Mouse (Mus musculus): ENCODE results near the gene Asic2. TPM values are rescaled to one million over a fixed set of nuclear protein-coding genes. Genes with fewer than 3 reads are reported as not detected.

The Asic2 gene
- polyA plus RNA-seq, 1 experiment = not detected

GRCm38 (mm10) chr11:81083822-81084221 is 884.4 kb downstream of the Asic2 start:
- TF ChIP-seq GATA1 (IDR thresholded peaks at IDR 0.05; ENCODE audit: low read length) (no peak), TAL1 (IDR thresholded peaks at IDR 0.05; ENCODE audit: low read length) (no peak)
- Histone ChIP-seq H3K9me3 (ENCODE audit: control insufficient read depth, low read length) (no peaks in the 10 kb centered on the region), H3K4me1 (ENCODE audit: control insufficient read depth) (no peaks in the 10 kb centered on the region), H3K27me3 (ENCODE audit: control insufficient read depth) (no peaks in the 10 kb centered on the region), H3K4me3 (replicated peaks) (no peak overlapping the region), H3K36me3 (ENCODE audit: control insufficient read depth) (no peaks in the 10 kb centered on the region)

- TF ChIP-seq GATA1 (IDR thresholded peaks at IDR 0.05; ENCODE audit: low read length) = no peak
- no peak for TF ChIP-seq TAL1 (IDR thresholded peaks at IDR 0.05; ENCODE audit: low read length)
- H3K4me3 ChIP-seq (replicated peaks) = no peak overlapping the region
- no peaks in the 10 kb centered on the region for H3K36me3 ChIP-seq (ENCODE audit: control insufficient read depth)
- H3K9me3 ChIP-seq (ENCODE audit: control insufficient read depth, low read length) = no peaks in the 10 kb centered on the region
- H3K4me1 ChIP-seq (ENCODE audit: control insufficient read depth) = no peaks in the 10 kb centered on the region
- no peaks in the 10 kb centered on the region for H3K27me3 ChIP-seq (ENCODE audit: control insufficient read depth)
Measured at GRCm38 (mm10) chr11:81080076-81080805, 888.0 kb downstream of the Asic2 start.

GRCm38 (mm10) chr11:81079237-81079636 is 889.0 kb downstream of the Asic2 start:
- TF ChIP-seq TAL1 (IDR thresholded peaks at IDR 0.05; ENCODE audit: low read length) (no peak), GATA1 (IDR thresholded peaks at IDR 0.05; ENCODE audit: low read length) (no peak)
- H3K4me3 ChIP-seq (replicated peaks) = no peak overlapping the region
- H3K27me3 ChIP-seq (ENCODE audit: control insufficient read depth) = no peaks in the 10 kb centered on the region
- no peaks in the 10 kb centered on the region for H3K4me1 ChIP-seq (ENCODE audit: control insufficient read depth)
- H3K9me3 ChIP-seq (ENCODE audit: control insufficient read depth, low read length) = no peaks in the 10 kb centered on the region
- no peaks in the 10 kb centered on the region for H3K36me3 ChIP-seq (ENCODE audit: control insufficient read depth)

GRCm38 (mm10) chr11:81071836-81072235 is 896.4 kb downstream of the Asic2 start:
- Histone ChIP-seq H3K9me3 (ENCODE audit: control insufficient read depth, low read length) (no peaks in the 10 kb centered on the region), H3K27me3 (ENCODE audit: control insufficient read depth) (no peaks in the 10 kb centered on the region), H3K4me1 (ENCODE audit: control insufficient read depth) (no peaks in the 10 kb centered on the region), H3K4me3 (replicated peaks) (no peak overlapping the region), H3K36me3 (ENCODE audit: control insufficient read depth) (no peaks in the 10 kb centered on the region)
- TF ChIP-seq TAL1 (IDR thresholded peaks at IDR 0.05; ENCODE audit: low read length) = no peak
- no peak for TF ChIP-seq GATA1 (IDR thresholded peaks at IDR 0.05; ENCODE audit: low read length)

- TF ChIP-seq TAL1 (IDR thresholded peaks at IDR 0.05; ENCODE audit: low read length) = no peak
- TF ChIP-seq GATA1 (IDR thresholded peaks at IDR 0.05; ENCODE audit: low read length) = no peak
Measured at GRCm38 (mm10) chr11:81065386-81065785, 902.9 kb downstream of the Asic2 start.

GRCm38 (mm10) chr11:81064006-81064405 is 904.3 kb downstream of the Asic2 start:
- no peak for TF ChIP-seq GATA1 (IDR thresholded peaks at IDR 0.05; ENCODE audit: low read length)
- TF ChIP-seq TAL1 (IDR thresholded peaks at IDR 0.05; ENCODE audit: low read length) = no peak
- no peaks in the 10 kb centered on the region for H3K27me3 ChIP-seq (ENCODE audit: control insufficient read depth)

More at GRCm38 (mm10) chr11:81065386-81065785, 902.9 kb downstream of the Asic2 start:
- H3K9me3 ChIP-seq (ENCODE audit: control insufficient read depth, low read length) = no peaks in the 10 kb centered on the region
- H3K4me1 ChIP-seq (ENCODE audit: control insufficient read depth) = no peaks in the 10 kb centered on the region
- H3K27me3 ChIP-seq (ENCODE audit: control insufficient read depth) = no peaks in the 10 kb centered on the region
- no peaks in the 10 kb centered on the region for H3K36me3 ChIP-seq (ENCODE audit: control insufficient read depth)
- no peak overlapping the region for H3K4me3 ChIP-seq (replicated peaks)

GRCm38 (mm10) chr11:81060077-81060476 is 908.2 kb downstream of the Asic2 start:
- H3K27me3 ChIP-seq (ENCODE audit: control insufficient read depth) = no peaks in the 10 kb centered on the region
- no peaks in the 10 kb centered on the region for H3K9me3 ChIP-seq (ENCODE audit: control insufficient read depth, low read length)
- no peak for TF ChIP-seq TAL1 (IDR thresholded peaks at IDR 0.05; ENCODE audit: low read length)
- no peak for TF ChIP-seq GATA1 (IDR thresholded peaks at IDR 0.05; ENCODE audit: low read length)
- no peak overlapping the region for H3K4me3 ChIP-seq (replicated peaks)
- H3K36me3 ChIP-seq (ENCODE audit: control insufficient read depth) = no peaks in the 10 kb centered on the region
- no peaks in the 10 kb centered on the region for H3K4me1 ChIP-seq (ENCODE audit: control insufficient read depth)

More at GRCm38 (mm10) chr11:81064006-81064405, 904.3 kb downstream of the Asic2 start:
- H3K4me1 ChIP-seq (ENCODE audit: control insufficient read depth) = no peaks in the 10 kb centered on the region
- no peaks in the 10 kb centered on the region for H3K36me3 ChIP-seq (ENCODE audit: control insufficient read depth)
- no peak overlapping the region for H3K4me3 ChIP-seq (replicated peaks)
- no peaks in the 10 kb centered on the region for H3K9me3 ChIP-seq (ENCODE audit: control insufficient read depth, low read length)

- Histone ChIP-seq H3K9me3 (ENCODE audit: control insufficient read depth, low read length) (no peaks in the 10 kb centered on the region), H3K27me3 (ENCODE audit: control insufficient read depth) (no peaks in the 10 kb centered on the region)
Measured at GRCm38 (mm10) chr11:81059546-81059945, 908.7 kb downstream of the Asic2 start.

GRCm38 (mm10) chr11:81057506-81057905 is 910.8 kb downstream of the Asic2 start:
- TF ChIP-seq GATA1 (IDR thresholded peaks at IDR 0.05; ENCODE audit: low read length) (no peak), TAL1 (IDR thresholded peaks at IDR 0.05; ENCODE audit: low read length) (no peak)
- no peaks in the 10 kb centered on the region for H3K9me3 ChIP-seq (ENCODE audit: control insufficient read depth, low read length)

More at GRCm38 (mm10) chr11:81059546-81059945, 908.7 kb downstream of the Asic2 start:
- no peaks in the 10 kb centered on the region for H3K36me3 ChIP-seq (ENCODE audit: control insufficient read depth)
- TF ChIP-seq GATA1 (IDR thresholded peaks at IDR 0.05; ENCODE audit: low read length) = no peak
- no peak for TF ChIP-seq TAL1 (IDR thresholded peaks at IDR 0.05; ENCODE audit: low read length)
- H3K4me1 ChIP-seq (ENCODE audit: control insufficient read depth) = no peaks in the 10 kb centered on the region
- H3K4me3 ChIP-seq (replicated peaks) = no peak overlapping the region

More at GRCm38 (mm10) chr11:81057506-81057905, 910.8 kb downstream of the Asic2 start:
- H3K4me1 ChIP-seq (ENCODE audit: control insufficient read depth) = no peaks in the 10 kb centered on the region
- no peaks in the 10 kb centered on the region for H3K27me3 ChIP-seq (ENCODE audit: control insufficient read depth)
- no peak overlapping the region for H3K4me3 ChIP-seq (replicated peaks)
- H3K36me3 ChIP-seq (ENCODE audit: control insufficient read depth) = no peaks in the 10 kb centered on the region
